Mouse (Mus musculus): ENCODE data around the gene Vmo1.

- no peak for TF ChIP-seq CTCF (IDR thresholded peaks at IDR 0.05; ENCODE audit: borderline replicate concordance, insufficient read depth, low read depth, low read length)
- TF ChIP-seq POLR2A (IDR thresholded peaks at IDR 0.05; ENCODE audit: borderline replicate concordance, insufficient read depth, low read length): no peak
Observed at GRCm38 (mm10) chr11:70506962-70507515, 7.4 kb downstream of the Vmo1 start.

Measured in cerebellum, adult 2 months (tissue).